Mouse (Mus musculus) heart, embryonic 12.5 days (tissue): ENCODE results near the gene B3gnt2. TPM values are rescaled to one million over a fixed set of nuclear protein-coding genes. Genes with fewer than 3 reads are reported as not detected.

Source experiments
- ATAC-seq: fragments of 200-750 bp; cut with Nextera tagmentation; 2 replicates; pipeline ENCODE4 v1.8.0; 2017; ENCODE audit warnings: moderate TSS enrichment, moderate library complexity; ENCODE audit not compliant: insufficient number of reproducible peaks, low FRiP score
- H3K27ac ChIP-seq: fragments of 300-500 bp; sonication (generic); 2 replicates; pipeline ENCODE4 v1.5.1; 2016; ENCODE audit warnings: mild to moderate bottlenecking, moderate library complexity; ENCODE audit not compliant: poor library complexity, severe bottlenecking
- H3K27me3 ChIP-seq: fragments of 300-500 bp; sonication (generic); replicated peaks from 2 replicates; pipeline ENCODE4 v1.6.1; 2016; ENCODE audit warnings: mild to moderate bottlenecking, moderate library complexity
- H3K36me3 ChIP-seq: fragments of 300-500 bp; sonication (generic); 2 replicates; pipeline ENCODE4 v1.6.1; 2016; ENCODE audit warnings: mild to moderate bottlenecking, moderate library complexity
- H3K4me1 ChIP-seq: fragments of 300-500 bp; sonication (generic); replicated peaks from 2 replicates; pipeline ENCODE4 v1.6.1; 2016; ENCODE audit warnings: mild to moderate bottlenecking
- H3K4me2 ChIP-seq: fragments of 300-500 bp; sonication (generic); 2 replicates; pipeline ENCODE4 v1.6.1; 2016; ENCODE audit warnings: mild to moderate bottlenecking, moderate library complexity
- H3K4me3 ChIP-seq: fragments of 300-500 bp; sonication (generic); 2 replicates; pipeline ENCODE4 v1.5.1; 2016; ENCODE audit warnings: mild to moderate bottlenecking
- H3K9ac ChIP-seq: fragments of 300-500 bp; sonication (generic); 2 replicates; pipeline ENCODE4 v1.6.1; 2016; ENCODE audit warnings: mild to moderate bottlenecking, moderate library complexity
- H3K9me3 ChIP-seq: fragments of 300-500 bp; sonication (generic); replicated peaks from 2 replicates; pipeline ENCODE4 v1.6.1; 2016; ENCODE audit warnings: mild to moderate bottlenecking, moderate library complexity
- WGBS: fragments of 180-500 bp; shearing (Covaris S2); methylation state at CpG from one replicate; pipeline ENCODE4 v1.1.7; 2016; 5-methylcytosine and 5-hydroxymethylcytosine counted together
- polyA plus RNA-seq: library from polyadenylated mRNA; unstranded; fragments of >200 nt; fragmentation: Nextera tagmentation; extraction: Ambion mirVana; gene quantifications from 2 replicates; pipeline ENCODE4 v1.2.1, GENCODE M21; 2016

Gene B3gnt2
- polyA plus RNA-seq, result 3.3 and 5.3 TPM in 2 replicates

DNA sequence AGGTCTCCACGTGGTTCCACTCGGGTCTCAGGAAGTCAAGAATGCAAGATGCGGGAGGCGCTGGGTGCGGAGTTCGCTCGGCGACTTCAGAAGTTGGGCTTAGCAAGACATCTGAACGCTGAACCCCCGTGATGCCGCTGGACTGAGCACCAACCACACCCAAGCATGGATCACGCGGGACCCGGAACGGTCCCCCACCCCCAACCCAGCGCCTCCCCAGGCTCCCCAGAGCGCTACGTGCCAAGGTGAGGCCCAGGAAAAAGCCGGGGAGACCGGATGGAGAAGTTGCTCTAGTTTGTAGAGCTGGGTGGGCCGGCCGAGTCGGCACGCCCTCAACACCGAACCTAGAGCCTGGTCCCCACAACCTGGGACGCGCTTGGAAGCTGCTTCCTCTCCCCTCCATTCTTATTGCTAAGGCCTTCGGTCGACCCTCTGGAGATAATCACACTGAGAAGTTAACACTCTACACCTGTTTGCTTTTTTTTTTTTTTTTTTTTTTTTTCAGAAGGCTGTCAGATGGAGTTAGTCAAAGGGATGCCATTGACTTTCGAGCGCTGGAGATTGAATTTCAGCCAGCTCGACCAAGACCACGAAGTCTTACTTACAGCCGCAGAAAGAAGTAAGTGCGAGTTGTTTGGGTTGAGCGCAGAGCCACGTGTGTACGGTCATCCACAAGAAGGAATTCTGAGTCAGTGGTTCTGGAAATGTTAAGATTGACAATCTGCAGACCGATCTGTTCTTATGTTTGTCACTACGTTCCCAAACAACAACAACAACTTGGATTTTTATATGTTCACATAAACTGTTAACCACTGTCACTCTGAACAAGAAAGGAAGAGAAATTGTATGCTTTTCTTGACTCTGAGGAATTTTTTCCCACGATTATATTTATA is at the start of gene B3gnt2:
Gene B3gnt2, minus strand, starts transcription at position 627 of the 893 bp plus-strand sequence.
- ATAC-seq, result no peak
- H3K9ac ChIP-seq, result peak within 1 kb of the TSS; percentile 88
- peak within 1 kb of the TSS; percentile 69 for H3K4me3 ChIP-seq
- H3K36me3 ChIP-seq, result no peaks in the 10 kb centered on the region
- peak within 1 kb of the TSS; percentile 58 for H3K27ac ChIP-seq
- peak within 1 kb of the TSS; percentile 98 for H3K4me2 ChIP-seq
- 6% methylated on average over 41 of the region's 41 CpGs for WGBS
- H3K9me3 ChIP-seq, result no peaks in the 10 kb centered on the region
- 0 out of 2 replicates have a peak, but pooled peaks cover 3% of the 10 kb centered on the region for H3K27me3 ChIP-seq
- H3K4me1 ChIP-seq, result peaks cover 12% of the 10 kb centered on the region

DNA sequence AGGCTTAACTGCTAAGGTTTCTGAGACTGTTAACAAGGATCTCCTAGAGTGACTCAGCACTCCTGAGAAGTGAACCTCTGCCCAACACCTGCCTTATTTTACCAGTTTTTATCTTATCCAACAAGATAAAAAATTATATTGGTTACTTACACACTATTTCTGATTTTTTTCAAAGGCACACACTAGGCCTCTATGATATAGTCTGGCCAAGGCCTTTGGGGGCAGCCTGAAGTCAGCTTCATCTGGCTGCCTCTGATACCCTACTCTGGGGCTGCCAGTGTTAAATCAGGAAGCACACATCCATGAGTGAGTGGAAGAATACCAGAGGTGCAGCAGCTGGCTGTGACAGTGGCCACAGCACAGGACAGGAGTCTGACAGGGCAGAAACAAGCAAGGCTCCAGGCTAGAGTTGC is 45.7 kb upstream of the B3gnt2 start:
- Histone ChIP-seq H3K9ac (no peak overlapping the region), H3K4me1 (peaks cover 8% of the 10 kb centered on the region; the same call in 1 of the 2 replicates), H3K4me2 (no peak overlapping the region), H3K36me3 (no peaks in the 10 kb centered on the region), H3K27me3 (no peaks in the 10 kb centered on the region), H3K4me3 (no peak overlapping the region), H3K9me3 (no peaks in the 10 kb centered on the region), H3K27ac (peak overlapping the region; percentile 7; the same call in 1 of the 2 replicates)
- no peak for ATAC-seq

DNA sequence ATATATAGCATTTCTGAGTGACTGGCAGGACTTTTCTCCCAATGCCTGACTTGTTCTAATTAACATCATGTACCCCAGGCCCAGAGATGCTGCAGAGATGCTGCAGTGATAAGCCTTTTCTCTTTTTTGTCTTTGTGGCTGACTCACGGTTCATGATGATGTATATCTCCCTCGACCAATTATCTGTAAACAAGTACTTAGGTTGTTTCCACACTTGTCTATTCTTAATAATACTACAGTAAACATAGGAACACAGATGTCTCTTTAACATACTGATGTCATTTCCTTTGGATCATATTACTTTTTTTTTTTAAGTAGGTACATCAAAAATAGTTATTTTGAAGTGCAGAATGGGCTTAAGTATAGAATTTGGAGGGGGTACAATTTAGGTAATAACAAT is 42.2 kb upstream of the B3gnt2 start:
- H3K4me2 ChIP-seq, result no peak overlapping the region
- H3K36me3 ChIP-seq, result peaks cover 13% of the 10 kb centered on the region
- H3K27me3 ChIP-seq, result no peaks in the 10 kb centered on the region
- H3K4me1 ChIP-seq, result peaks cover 5% of the 10 kb centered on the region; the same call in 1 of the 2 replicates
- ATAC-seq, result no peak
- no peak overlapping the region for H3K9ac ChIP-seq
- no peaks in the 10 kb centered on the region for H3K9me3 ChIP-seq
- H3K27ac ChIP-seq, result no peak overlapping the region
- WGBS, result 66% methylated on average over 2 of the region's 2 CpGs
- H3K4me3 ChIP-seq, result no peak overlapping the region

DNA sequence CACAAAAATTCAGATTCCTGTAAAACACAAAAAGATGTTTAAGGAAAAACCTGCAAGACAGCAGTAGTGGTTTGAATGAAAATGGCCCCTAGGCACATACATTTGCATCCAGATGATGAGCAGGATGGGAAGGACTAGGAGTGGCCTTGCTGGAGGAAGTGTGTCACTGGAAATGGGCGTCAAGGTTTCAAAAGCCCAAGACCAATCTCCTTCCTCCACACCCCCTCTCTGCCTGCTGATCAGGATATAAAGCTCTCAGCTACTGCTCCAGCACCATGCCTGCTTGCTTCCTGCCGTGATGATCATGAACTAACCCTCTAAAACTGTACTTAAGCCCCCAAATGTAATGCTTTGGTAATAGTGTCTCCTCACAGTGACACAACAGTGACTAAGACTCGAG is 39.3 kb upstream of the B3gnt2 start:
- Histone ChIP-seq H3K9ac (no peak overlapping the region), H3K9me3 (no peaks in the 10 kb centered on the region), H3K4me3 (no peak overlapping the region), H3K4me1 (no peaks in the 10 kb centered on the region), H3K4me2 (no peak overlapping the region), H3K36me3 (peaks cover 13% of the 10 kb centered on the region), H3K27me3 (no peaks in the 10 kb centered on the region), H3K27ac (no peak overlapping the region)
- WGBS, result 71% methylated on average over 3 of the region's 3 CpGs
- ATAC-seq, result no peak

DNA sequence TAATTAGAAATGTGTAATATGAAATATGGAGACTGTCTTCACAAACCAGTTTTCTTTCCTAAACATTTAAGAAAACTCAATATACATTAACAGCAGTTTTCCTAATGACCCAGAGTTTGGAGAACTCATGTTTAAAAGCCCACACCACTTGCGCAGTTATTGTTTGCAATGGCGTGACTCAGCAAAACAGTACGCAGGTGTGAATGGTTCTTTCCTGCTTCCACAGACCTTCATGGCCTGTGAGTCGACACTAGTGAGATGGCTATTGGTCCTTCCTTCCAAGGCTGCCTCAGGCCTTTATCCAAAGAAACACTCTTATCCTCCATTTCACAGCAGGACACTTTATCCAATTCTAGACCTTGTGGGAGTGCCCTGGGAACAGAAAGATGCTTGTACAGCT is 36.9 kb upstream of the B3gnt2 start:
- no peak overlapping the region for H3K9ac ChIP-seq
- no peaks in the 10 kb centered on the region for H3K9me3 ChIP-seq
- 91% methylated on average over 4 of the region's 4 CpGs for WGBS
- no peak overlapping the region for H3K27ac ChIP-seq
- no peak overlapping the region for H3K4me3 ChIP-seq
- no peaks in the 10 kb centered on the region for H3K27me3 ChIP-seq
- no peak for ATAC-seq
- H3K4me1 ChIP-seq, result no peaks in the 10 kb centered on the region
- H3K4me2 ChIP-seq, result no peak overlapping the region
- H3K36me3 ChIP-seq, result peaks cover 13% of the 10 kb centered on the region

DNA sequence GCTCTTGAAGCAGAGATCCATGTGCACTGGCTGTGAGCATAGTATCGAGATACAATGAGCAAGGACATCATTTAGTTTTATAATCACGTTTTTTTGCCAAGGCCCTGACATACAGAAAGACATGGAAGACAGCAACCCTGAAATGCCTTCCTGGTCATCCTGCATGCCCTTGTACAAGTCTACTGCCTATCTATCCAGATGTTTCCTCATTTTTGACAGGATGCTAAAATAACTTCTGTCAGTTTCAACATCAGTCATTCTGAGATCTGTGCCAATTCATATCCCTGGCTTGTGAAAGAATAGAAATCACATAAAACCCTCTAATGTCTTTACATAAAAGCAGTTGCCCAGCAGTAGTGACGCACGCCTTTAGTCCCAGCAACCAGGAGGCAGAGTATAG is 36.4 kb upstream of the B3gnt2 start:
- Histone ChIP-seq H3K4me2 (no peak overlapping the region), H3K4me1 (no peaks in the 10 kb centered on the region), H3K27me3 (no peaks in the 10 kb centered on the region), H3K36me3 (peaks cover 13% of the 10 kb centered on the region), H3K9ac (no peak overlapping the region), H3K4me3 (no peak overlapping the region), H3K9me3 (no peaks in the 10 kb centered on the region), H3K27ac (no peak overlapping the region)
- 83% methylated on average over 4 of the region's 4 CpGs for WGBS
- ATAC-seq, result no peak

DNA sequence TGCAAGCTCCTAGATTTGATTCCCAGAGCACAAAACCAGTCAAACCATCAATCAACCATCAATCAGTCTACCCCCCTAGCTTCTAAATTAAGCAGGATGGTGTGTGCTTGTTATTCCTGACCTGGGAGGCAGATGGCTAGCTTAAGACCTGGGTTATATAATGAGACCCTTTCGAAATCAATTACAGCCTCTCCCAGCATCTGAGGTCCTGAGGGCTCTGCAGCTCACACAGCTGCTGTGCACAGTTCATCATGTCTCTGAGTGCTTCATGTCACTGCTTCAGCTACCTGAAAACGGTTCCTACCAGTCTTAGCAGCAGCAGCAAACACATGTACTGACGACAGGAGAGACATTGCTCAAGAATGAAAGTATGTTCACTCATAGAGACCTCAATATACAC is 32.3 kb upstream of the B3gnt2 start:
- Histone ChIP-seq H3K4me2 (no peak overlapping the region), H3K9ac (no peak overlapping the region), H3K27ac (no peak overlapping the region), H3K4me1 (peaks cover 7% of the 10 kb centered on the region), H3K9me3 (no peaks in the 10 kb centered on the region), H3K4me3 (no peak overlapping the region), H3K27me3 (no peaks in the 10 kb centered on the region), H3K36me3 (no peaks in the 10 kb centered on the region)
- ATAC-seq, result no peak
- 77% methylated on average over 3 of the region's 3 CpGs for WGBS

DNA sequence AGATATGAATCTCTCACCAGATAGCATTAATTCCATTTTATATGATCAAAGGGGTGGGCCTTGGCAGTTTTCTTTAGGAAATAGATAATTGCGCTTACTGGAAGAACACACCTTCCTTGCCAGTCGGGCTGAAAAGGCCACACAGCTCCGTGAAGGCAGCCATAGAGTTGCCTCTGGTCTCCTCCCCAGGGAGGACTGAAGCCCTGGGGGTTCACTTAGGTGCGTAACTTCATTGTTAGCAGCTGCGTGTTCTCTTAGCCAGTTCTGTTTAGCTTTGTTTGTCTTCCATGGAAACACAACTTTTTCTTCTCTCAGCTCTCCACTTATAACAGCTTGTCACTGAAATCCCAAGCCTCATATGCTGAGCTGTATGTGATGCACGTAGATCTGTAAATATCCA is 31.7 kb upstream of the B3gnt2 start:
- Histone ChIP-seq H3K4me3 (no peak overlapping the region), H3K36me3 (no peaks in the 10 kb centered on the region), H3K4me1 (peaks cover 10% of the 10 kb centered on the region), H3K27me3 (no peaks in the 10 kb centered on the region), H3K9ac (no peak overlapping the region), H3K9me3 (no peaks in the 10 kb centered on the region), H3K27ac (no peak overlapping the region), H3K4me2 (no peak overlapping the region)
- 68% methylated on average over 6 of the region's 6 CpGs for WGBS
- ATAC-seq, result no peak

DNA sequence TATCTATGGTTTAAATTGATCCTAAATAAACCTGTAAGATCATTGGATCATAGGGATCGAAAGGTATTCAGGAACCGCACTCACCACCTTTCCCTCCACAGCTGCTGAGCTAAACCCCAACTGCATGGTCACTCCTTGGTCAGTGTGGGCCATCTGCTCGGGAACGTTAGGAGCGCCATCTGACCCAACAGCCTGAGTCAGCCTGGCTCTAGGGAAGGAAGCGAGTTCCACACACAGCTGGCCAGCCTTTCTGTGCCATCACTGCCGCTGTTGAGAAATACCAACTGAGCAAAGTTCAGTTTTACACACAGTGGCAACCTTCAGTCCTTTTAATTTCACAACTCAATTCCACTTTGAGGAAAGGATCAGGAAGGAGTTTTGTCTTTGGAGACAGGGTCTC is 31.1 kb upstream of the B3gnt2 start:
- Histone ChIP-seq H3K4me3 (no peak overlapping the region), H3K9me3 (no peaks in the 10 kb centered on the region), H3K4me1 (peaks cover 10% of the 10 kb centered on the region), H3K36me3 (no peaks in the 10 kb centered on the region), H3K27ac (no peak overlapping the region), H3K27me3 (no peaks in the 10 kb centered on the region), H3K9ac (no peak overlapping the region), H3K4me2 (no peak overlapping the region)
- 85% methylated on average over 7 of the region's 7 CpGs for WGBS
- no peak for ATAC-seq

DNA sequence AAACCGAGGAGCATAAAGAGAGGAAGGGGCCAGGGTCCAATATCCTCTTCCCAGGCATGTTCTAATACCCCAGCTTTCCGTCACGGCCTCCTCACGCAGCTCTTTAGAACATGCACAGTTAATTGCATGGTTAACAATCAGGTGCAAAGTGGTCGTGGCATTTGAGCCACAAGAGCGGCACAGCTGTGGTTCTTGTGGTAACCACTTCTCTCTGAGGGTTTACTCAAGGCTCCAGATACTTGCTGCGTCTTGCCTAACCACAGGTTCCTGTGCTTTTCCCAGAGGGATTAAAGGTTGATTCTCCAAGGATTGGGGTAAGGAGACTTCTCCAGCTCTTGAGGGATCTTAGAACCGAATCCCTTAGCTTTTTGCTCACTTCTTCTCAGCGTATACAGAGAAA is 30.5 kb upstream of the B3gnt2 start:
- no peak for ATAC-seq
- no peaks in the 10 kb centered on the region for H3K9me3 ChIP-seq
- WGBS, result 75% methylated on average over 9 of the region's 9 CpGs
- no peaks in the 10 kb centered on the region for H3K27me3 ChIP-seq
- H3K9ac ChIP-seq, result no peak overlapping the region
- no peaks in the 10 kb centered on the region for H3K36me3 ChIP-seq
- H3K4me3 ChIP-seq, result no peak overlapping the region
- no peak overlapping the region for H3K4me2 ChIP-seq
- no peak overlapping the region for H3K27ac ChIP-seq
- H3K4me1 ChIP-seq, result peaks cover 10% of the 10 kb centered on the region

DNA sequence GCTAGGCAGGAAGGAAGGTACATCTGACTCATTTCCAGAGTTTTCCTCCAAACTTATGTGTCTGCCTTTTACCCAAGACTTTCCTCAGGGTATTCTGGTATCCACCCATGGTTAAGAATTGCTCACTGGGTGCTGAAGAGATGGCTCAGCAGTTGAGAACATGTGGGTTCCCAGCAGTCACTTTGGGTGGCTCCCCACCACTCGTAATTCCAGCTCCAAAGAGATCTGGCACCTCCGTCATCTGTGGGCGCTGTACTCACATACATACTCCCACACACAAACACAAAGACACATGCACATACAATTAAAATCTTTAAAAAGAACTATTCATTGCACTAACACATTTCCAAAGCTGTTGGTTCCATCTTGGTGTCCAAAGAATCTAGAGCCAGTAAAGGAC is 28.5 kb upstream of the B3gnt2 start:
- WGBS, result 95% methylated on average over 3 of the region's 3 CpGs
- no peak overlapping the region for H3K4me3 ChIP-seq
- H3K9me3 ChIP-seq, result no peaks in the 10 kb centered on the region
- no peak overlapping the region for H3K4me2 ChIP-seq
- no peak for ATAC-seq
- no peak overlapping the region for H3K9ac ChIP-seq
- no peaks in the 10 kb centered on the region for H3K36me3 ChIP-seq
- H3K27ac ChIP-seq, result no peak overlapping the region
- H3K4me1 ChIP-seq, result peaks cover 10% of the 10 kb centered on the region
- no peaks in the 10 kb centered on the region for H3K27me3 ChIP-seq

DNA sequence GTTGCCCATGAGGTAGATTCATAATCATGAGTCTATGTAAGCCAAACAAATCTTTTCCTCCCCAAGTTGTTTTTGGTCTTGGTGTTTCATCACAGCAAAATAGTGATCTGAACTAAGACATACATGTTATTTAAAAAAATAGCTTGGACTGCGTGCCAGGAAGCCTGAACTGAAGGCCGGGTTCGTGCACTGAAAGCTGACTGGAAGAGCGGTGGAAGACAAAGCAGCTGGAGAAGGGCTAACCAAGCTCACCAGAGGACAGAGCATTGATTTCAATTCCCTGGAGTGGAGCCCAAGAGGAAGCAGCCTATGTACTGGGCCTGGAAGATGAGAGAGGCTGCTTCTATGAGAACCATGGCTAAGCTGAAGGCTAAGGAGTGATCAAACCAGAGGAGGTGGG is 26.2 kb upstream of the B3gnt2 start:
- Histone ChIP-seq H3K27ac (no peak overlapping the region), H3K9ac (no peak overlapping the region), H3K4me3 (no peak overlapping the region), H3K4me1 (peaks cover 10% of the 10 kb centered on the region), H3K27me3 (no peaks in the 10 kb centered on the region), H3K9me3 (no peaks in the 10 kb centered on the region), H3K4me2 (no peak overlapping the region), H3K36me3 (no peaks in the 10 kb centered on the region)
- 87% methylated on average over 4 of the region's 4 CpGs for WGBS
- ATAC-seq, result no peak
